Mouse (Mus musculus) embryo, embryonic 10.5 days (tissue): ENCODE data around the gene Gm28710.

Source experiments
- DNase-seq: peaks from one replicate; pipeline ENCODE4 v3.0.0-alpha.2; 2015; ENCODE audit warnings: low spot score

Gm28710 gene

GRCm38 (mm10) chr5:16791243-16791860 lies at the start of gene Gm28710:
Gene Gm28710 (plus strand): TSS chr5:16791810.
- DNase-seq = no peak

GRCm38 (mm10) chr5:16777176-16777575 lies 14.4 kb upstream of the Gm28710 start:
- DNase-seq = no peak

DNA sequence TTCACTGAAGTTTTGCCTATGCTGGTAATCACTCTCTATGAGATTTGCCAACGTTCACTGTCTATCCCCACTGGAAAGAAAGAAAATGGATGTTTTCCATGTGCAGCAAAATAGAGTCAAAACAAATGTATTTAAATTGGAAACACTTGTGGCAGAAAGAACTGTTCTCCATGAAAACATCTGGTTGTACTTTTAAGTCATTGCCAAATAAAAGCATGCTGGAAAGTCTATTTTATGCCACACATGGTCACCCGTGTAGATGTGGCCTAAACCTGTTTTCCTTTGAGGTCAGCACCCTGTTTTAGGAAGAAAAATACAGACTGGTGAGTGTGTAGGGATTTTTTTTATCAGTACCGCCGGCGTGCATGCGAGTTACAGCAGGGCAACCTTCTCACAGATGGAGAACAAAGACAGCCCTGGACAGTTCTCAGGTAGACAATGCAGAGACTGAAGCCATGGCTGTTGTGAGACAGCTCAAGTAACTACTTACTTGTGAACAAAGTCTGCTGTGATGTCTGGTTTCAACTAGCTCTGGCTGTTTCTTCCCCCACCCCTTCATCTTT lies 12.9 kb upstream of the Gm28710 start:
- DNase-seq = peak; percentile 46

DNA sequence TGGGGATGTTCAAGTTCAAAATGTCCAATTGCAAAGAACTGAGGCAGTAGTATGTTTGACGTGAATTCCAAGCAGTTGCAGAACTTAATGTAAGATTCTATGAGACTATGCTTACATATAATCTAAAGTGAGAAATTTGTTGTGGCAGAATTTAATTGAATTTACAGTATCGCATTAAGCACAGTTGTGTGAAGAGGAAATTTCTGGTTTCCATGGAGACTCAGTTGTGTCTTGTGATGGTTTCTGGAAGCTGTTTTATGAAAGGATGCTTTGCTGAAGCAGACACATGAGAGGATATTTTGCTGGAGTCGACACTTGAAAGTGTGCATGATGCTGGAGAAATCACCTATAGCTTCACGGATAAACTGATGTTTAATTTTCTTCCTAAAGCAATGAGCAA lies 6.0 kb upstream of the Gm28710 start:
- no peak for DNase-seq

- DNase-seq = no peak
These were observed 3.4 kb downstream of the Gm28710 start for GRCm38 (mm10) chr5:16794972-16795371.

- no peak for DNase-seq
These were observed 11.1 kb downstream of the Gm28710 start for GRCm38 (mm10) chr5:16802726-16803125.

DNA sequence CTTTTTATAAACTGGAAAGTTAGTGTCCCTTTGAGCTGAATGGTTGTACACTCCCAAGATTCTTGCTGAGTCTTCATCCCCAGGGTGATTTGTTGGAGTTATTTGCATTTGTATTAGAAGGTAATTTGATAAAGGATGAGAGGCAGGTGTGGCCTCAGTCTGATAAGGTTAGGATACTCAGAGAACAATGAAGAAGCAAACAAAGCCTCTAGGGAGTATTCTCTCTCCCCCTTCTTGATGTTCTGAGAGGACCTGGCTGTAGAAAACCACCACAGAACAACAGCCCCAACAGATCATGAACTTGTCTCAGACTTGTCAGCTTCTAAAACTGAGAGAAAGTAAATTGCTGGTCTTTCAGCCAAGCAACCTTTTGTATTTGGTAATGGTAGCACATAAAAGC lies 47.4 kb downstream of the Gm28710 start:
- no peak for DNase-seq

DNA sequence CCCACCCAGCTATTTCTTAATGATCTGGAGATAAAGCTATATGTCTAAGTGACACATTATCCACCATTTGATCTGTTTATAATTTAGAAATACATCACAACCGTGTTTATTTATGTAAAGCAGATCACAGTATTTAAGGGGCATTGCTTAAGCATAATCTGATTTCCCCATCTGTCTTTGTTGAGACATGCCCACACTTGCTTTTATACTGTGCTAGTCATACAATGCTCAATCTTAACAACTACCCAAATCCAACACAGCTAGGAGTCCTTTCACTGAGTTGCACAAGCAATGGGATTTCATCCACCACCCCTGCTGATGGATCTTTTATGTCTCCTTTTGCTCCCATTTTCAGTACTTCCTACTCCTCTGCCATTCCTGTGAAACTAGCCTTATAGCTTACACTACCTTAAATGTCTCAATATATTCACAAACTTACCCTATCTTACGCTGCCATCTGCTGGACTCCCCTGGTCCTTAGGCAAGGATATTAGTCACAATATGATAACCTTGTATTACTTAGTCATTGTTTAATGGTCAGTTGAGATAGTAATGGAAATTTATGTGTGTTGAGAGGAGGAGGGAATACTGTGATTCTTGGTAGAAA lies 77.8 kb downstream of the Gm28710 start:
- peak; percentile 78 for DNase-seq

DNA sequence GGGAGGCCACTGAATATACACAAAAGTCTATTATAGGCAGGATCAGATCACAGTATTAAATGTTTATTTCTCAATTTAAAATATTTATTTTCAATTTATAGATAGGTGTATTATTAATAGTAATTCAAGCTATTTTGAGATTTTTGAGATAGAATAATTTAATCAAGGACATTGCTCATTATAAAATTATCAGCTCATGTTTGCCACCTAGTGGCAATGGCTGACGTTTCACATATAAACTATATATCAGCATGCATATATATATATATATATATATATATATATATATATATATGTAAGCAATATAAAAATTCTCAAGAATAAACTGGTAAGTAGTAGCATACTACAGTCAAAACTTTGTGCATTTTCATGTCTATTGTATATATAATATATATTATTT lies 102.6 kb downstream of the Gm28710 start:
- peak; percentile 8 for DNase-seq

DNA sequence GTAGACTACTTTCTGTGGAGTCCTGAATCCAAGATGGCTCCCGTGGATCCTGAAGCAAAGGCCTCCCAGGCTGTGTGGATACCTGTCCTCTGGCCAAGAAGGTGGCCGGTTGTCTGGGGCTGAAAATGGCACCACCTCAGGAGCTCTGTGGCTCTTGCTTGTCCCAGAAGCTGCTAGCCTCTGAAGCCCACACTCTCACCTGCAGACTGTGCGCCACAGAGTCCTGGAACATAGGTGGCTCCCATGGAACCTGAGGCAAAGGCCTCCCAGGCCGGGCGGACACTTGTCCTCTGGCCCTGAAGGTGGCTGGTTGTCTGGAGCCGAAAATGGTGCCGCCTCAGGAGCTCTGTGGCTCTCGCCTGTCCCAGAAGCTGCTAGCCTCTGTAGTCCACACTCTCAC lies 128.2 kb downstream of the Gm28710 start:
- no peak for DNase-seq

GRCm38 (mm10) chr5:16922473-16922872 lies 130.9 kb downstream of the Gm28710 start:
- no peak for DNase-seq
